Mouse (Mus musculus): ENCODE measurements at regions not wholly inside any gene's neighbourhood (a gene's known extent, or its start where the extent isn't known, plus 50 kb on each side); places are given as distances from the start of the nearest gene placed in this dataset.
A peak's percentile ranks its signal among the peaks of the same experiment; 100 is the strongest.

GRCm38 (mm10) chr1:128975586-128975985 lies 297.5 kb upstream of the Thsd7b start:
- DNase-seq (ENCODE audit: low spot score in 2 of 2), result no peak

DNA sequence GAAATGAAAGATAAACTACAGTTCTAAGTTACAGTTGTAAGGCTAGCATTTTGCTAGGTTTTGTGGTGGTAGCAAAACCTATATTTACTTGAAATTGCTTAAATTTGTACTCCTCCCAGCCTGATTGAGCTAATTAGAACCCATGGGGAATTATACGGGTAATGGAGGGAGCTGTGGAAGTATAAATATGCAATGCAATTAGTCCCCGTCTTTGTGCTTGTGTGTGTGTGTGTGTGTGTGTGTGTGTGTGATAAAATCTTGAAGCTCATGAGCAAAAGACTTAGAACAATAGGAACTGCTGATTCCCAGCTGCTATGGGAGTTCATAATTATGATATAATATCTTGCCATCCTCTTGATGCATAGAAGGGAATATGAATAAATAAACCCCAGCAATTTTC lies 321.7 kb upstream of the Thsd7b start:
- DNase-seq (ENCODE audit: low spot score in 2 of 2), result no peak

DNA sequence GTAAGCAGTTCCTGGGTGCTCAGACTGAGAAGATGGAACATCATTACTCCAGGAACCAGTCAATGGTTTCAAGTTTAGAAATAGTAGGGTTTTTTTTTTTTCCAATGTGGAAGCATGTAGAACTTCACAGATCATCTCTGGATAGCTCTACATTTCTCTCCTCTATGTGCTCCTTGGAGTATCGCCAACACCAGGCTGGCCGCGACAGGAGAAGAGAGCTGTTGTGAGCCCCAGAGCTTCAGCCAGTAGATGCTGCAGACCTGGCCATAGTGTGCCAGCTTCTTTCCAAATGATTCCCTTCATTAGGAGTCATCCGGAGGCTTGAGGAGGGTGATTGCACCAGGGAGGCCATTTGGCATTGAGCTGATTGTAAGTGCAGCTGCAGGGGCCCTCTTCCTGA lies 322.6 kb upstream of the Thsd7b start:
- DNase-seq (ENCODE audit: low spot score in 2 of 2), result no peak

DNA sequence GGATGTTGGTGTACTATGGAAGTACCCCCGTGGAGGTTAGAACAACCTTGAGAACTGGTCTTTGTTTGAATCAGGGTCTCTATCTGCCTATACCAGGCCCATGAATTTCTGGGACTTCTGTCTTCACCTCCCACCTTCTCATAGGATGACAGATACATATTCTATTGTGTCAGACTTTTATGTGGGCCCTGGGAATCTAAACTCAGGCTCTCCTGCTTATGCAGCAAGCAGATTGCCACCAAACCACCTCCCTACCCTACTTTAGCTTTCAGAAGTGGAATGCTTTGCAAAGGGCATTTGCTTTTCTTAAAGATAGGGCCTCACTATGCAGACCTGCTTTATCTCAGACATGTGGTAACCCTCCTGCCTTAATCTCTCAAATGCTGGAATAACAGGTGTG lies 322.7 kb upstream of the Cxcr4 start:
- no peak for DNase-seq (ENCODE audit: low spot score in 2 of 2)

- DNase-seq (ENCODE audit: low spot score in 2 of 2), result peak in 1 of 2 experiments; percentile 22
Measured at GRCm38 (mm10) chr1:128912532-128912931, 320.4 kb upstream of the Cxcr4 start.

DNA sequence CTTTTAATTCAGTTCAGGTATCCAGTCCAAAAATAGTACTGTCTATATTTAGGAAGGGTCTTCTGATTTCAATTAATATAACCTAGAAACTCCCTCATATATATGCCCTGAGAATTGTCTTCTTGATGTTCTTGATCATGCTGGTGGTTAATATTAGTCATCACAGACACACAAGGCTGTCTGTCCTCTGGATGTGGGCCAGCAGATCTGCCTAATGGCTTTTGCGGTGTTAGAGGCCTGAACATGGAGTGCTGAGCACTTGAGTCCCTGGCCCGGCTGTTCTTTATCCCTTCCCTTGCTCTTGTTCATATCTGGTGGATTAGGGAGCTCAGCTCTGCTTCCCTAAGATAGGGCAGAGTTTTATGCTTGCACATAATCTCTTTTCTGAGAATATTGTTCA lies 315.5 kb upstream of the Cxcr4 start:
- DNase-seq (ENCODE audit: low spot score in 2 of 2), result no peak

GRCm38 (mm10) chr1:128898025-128898424 lies 305.9 kb upstream of the Cxcr4 start:
- DNase-seq (ENCODE audit: low spot score in 2 of 2), result no peak

GRCm38 (mm10) chr1:128894546-128894945 lies 302.5 kb upstream of the Cxcr4 start:
- DNase-seq (ENCODE audit: low spot score in 2 of 2), result no peak

- no peak for DNase-seq (ENCODE audit: low spot score in 2 of 2)
Measured at GRCm38 (mm10) chr1:128878291-128878690, 286.2 kb upstream of the Cxcr4 start.

DNA sequence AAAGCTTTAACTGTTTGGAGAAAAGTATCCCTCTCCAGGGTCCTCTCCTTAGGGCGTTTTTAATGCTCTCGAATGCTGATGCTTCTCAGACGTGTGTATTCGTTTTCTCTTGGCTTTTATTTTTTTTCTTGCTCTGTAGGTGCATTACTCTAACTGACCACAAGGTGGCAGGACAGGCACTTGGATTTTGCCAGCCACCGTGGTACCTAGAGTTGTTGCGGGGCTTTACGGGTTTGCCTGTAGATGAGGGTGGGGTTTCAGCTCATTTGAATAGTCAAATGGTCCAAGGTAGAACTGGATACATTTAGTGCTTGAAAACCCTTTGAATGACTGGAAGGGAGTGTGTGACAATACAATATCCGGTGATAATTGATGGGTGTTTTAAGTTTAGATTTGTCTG lies 283.2 kb upstream of the Cxcr4 start:
- peak; percentile 50 to 60 for DNase-seq (ENCODE audit: low spot score in 2 of 2)

DNA sequence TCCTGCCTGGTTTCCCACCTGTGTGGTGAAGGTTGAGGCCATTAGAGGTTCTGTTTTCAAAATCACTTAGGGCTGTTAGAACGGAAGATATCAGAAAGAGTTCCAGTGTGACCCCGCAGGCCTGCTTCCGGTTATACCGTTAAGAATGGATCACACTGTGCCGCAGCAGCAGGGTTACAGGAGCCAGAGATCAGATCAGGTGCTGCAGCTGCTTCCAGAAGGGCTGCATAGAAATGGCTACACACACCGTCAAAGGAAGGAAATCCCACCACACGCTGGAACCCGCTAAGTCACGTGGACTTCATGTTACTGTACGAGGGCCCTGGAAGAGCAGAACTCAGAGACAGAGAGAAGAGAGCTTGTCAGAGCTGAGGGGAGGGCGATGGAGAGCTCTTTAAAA lies 282.1 kb upstream of the Cxcr4 start:
- DNase-seq (ENCODE audit: low spot score in 2 of 2), result no peak

DNA sequence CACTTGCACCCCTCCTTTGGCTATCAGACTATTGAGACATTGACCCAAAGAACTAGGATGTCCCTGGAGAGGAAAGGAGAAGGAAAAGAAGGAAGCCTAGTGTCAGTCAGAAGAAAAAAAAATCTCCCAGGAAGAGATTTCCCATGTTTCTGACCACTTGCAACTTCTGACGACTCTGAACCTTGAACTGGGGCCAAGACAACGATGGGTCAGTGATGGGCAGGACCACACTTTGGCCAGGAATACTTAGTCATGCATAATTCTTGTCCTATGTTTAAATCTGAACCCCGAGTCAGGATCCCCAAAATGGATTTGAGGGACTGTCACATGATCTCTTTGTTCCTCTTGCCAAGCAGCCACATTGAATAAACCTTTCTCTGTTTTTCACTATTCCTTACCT lies 276.7 kb upstream of the Cxcr4 start:
- no peak for DNase-seq (ENCODE audit: low spot score in 2 of 2)

GRCm38 (mm10) chr1:128860537-128860936 lies 268.4 kb upstream of the Cxcr4 start:
- no peak for DNase-seq (ENCODE audit: low spot score in 2 of 2)

DNA sequence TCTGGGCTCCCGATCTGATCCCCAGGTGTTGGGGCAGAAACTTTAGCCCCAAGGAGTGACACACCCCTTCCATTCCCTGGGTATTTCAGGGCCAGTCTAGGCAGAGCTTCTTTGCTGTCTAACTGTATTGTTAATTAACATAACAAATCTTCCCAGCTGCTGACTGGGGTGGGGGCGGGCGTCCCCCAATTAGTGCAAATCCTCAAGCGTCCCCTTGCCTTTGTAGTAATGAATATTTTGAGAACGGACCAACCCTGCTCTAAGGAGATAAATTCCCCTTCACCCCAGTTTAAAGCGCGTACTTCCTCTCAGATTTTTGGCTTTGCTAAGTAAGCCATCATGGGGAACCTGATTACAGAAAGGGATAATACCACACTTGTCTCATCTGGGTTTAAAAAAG lies 268.0 kb upstream of the Cxcr4 start:
- no peak for DNase-seq (ENCODE audit: low spot score in 2 of 2)

GRCm38 (mm10) chr1:128858661-128859060 lies 266.6 kb upstream of the Cxcr4 start:
- no peak for DNase-seq (ENCODE audit: low spot score in 2 of 2)

- peak in 1 of 2 experiments; percentile 61 for DNase-seq (ENCODE audit: low spot score in 2 of 2)
Measured at GRCm38 (mm10) chr1:128856933-128857332, 264.8 kb upstream of the Cxcr4 start.

DNA sequence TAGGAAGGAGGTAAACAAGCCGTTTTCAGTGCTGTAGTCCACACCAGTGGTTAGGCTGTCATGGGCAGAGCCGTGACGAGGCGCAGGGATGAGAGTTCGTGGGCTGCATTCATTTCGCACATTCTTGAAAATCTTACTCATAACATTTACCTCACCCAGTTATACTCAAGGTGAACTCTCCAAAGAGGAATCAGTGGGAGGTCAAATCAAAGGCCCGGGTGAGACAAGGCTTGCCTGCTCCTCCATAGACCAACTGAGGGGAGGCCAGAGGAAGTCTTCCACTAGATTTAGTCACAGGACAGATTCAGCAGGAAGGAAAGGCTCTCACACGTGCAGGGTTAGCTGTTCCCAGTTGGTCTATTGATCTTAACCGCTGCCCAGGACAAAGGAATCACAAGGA lies 262.6 kb upstream of the Cxcr4 start:
- DNase-seq (ENCODE audit: low spot score in 2 of 2), result no peak

DNA sequence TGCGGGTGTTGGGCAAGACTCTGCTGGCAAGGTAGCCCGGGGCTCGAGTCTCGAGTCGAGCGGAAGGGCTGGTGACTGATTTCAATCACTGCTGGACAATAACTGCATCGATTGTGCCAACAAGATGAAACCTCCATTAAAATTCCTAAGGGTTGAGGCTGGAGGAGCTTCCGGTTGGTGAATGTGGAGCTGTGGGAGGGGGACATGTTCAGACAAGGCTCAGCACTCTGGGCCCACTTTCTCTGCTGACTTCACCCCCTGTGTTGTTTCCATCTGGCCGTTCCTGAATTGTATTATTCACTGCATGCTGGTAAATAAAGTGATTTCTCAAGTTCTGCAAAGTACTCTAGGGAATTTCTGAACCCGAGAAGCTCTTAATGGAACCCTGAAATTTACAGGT lies 261.2 kb upstream of the Cxcr4 start:
- no peak for DNase-seq (ENCODE audit: low spot score in 2 of 2)

DNA sequence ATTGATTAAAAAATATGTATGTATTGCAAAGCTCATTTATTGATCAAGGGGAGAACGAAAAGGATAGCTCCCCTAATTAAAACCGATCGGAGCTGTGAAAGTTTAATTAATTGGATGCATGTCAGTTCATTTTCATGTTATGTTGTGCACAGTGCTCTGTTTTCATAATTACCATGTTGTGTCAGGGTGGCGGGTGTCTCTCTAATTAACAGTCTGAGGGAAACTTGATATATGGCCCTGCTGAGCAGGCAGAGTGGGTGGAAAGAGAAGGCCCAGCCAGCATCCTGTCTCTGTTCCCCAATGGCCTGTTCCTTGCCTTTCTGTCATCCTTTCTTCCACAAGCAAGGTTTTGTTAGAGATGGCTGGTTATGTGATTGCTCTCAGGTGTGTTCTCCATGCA lies 245.3 kb upstream of the Cxcr4 start:
- peak in 1 of 2 experiments; percentile 30 for DNase-seq (ENCODE audit: low spot score in 2 of 2)

GRCm38 (mm10) chr1:128835510-128835909 lies 243.4 kb upstream of the Cxcr4 start:
- no peak for DNase-seq (ENCODE audit: low spot score in 2 of 2)

- DNase-seq (ENCODE audit: low spot score in 2 of 2), result no peak
Measured at GRCm38 (mm10) chr1:128833096-128833715, 241.1 kb upstream of the Cxcr4 start.

DNA sequence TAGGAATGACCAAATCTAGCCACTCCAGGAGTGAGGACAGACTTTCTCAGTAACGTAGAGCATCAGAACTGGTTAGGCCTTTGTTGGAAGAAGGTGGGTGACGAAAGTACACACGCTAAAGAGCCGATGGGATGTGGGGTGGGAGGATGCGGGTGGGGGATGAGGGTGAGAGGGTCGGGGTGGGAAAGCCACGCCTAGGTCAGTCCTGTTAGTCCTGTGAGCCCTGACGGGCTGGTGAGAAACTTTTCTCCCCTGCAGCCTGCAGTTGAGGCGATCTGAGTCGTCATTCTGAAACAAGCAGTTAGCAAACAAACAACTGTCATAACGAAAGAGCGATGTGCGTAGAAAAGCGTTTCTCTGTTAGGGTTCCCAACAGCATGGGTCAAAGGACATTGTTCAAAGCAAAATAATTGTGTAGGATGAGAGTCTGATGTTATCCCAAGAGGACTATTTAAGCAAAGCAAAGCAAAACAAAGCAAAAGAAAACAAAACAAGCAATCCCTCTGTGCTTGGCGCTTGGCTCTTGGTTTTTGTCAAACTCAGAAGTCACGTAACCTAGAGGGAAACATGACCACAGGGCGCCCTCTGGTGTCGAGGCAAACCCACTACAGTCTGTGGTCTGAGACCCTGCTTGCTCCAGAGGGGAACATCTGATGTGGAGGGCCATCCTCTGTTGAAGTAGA lies 240.2 kb upstream of the Cxcr4 start:
- peak; percentile 66 to 74 for DNase-seq (ENCODE audit: low spot score in 2 of 2)

DNA sequence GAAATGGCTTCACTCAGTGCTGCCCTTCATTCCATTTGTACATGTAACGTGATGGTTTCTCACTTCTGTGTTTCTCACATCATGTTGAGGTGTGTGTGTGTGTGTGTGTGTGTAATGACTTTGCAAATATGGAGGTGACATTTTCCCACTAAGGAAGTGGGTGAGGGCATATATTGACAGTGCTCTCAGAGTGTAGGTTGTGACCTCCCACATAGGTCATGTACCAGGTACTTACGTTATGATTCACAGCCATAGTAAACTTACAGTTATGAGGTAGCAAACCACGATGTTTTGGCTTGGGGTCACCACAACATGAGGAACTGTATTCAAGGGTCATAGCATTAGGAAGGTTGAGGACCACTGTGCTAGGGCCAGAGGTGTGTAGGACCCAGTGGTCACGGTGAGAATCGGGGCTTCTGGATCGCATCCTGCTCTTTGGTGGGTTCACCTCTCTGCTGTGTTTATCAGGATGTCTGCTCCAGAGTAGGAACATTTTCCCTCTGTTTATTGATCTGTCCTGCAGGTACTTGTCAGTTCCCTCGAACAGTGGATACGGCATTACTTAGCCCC lies 238.7 kb upstream of the Cxcr4 start:
- DNase-seq (ENCODE audit: low spot score in 2 of 2), result no peak
